Mouse (Mus musculus): ENCODE data around the gene Myt1l.

The Myt1l gene

GRCm38 (mm10) chr12:29528031-29528771 lies at the start of gene Myt1l:
Gene Myt1l, plus strand, starts transcription at chr12:29528384.
- no peak for DNase-seq (ENCODE audit: low spot score)

DNA sequence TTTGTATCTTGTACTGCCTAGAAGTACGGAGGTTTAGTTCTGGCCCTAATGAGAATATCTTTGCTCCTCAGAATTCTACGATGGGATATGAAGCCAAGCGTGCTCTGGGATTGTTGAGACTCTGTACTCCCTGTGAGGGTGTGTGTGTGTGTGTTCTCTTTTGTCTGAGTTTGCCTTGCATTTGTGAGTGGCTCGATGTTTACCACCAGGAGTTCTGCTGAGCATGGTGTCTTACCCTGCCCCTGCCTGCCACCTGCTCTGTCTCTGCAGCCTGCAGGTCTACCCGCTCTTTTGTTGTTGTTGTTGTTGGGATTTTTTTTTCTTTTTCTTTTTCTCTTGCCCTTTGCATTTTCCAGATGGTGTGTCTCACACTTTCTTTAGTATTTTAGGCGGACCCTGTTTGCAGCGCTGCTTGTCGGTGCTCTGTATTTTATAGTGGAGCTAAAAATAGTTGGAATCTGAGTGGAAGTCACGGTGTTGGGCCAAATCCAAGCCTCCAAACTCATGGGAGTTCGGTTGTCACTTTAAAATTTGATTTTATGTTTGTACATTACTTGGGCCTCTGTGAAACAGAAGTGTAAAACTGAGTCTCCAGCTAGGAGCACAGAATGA lies 41.7 kb upstream of the Myt1l start:
- no peak for DNase-seq (ENCODE audit: low spot score)

- DNase-seq (ENCODE audit: low spot score) = no peak
These were observed 1.9 kb upstream of the Myt1l start for GRCm38 (mm10) chr12:29526236-29526644.

GRCm38 (mm10) chr12:29527048-29527761 lies 979 bp upstream of the Myt1l start:
- DNase-seq (ENCODE audit: low spot score) = no peak

DNA sequence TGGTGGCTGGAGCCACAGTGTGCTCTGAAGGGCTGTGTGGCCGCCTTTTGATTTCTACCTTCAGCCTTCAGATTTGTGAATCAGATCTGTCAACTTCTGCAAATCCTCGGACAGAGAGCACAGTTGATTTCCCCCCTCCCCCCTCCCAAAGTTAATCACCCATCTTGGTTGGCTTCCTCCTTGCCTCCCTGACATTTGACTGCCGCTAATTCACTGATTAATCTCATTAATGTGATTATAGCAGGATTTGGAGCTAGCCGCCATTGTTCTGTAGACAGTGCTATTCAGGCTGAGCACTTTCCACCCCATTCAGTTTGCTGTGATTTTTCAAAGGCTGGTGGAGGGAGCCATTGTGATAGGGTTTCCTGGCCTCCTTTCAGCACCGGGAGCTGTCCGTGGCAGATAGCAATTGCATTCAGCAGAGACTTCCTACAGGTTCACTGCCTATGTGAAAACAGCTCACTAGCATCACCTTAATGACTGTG lies 2.1 kb downstream of the Myt1l start:
- no peak for DNase-seq (ENCODE audit: low spot score)

DNA sequence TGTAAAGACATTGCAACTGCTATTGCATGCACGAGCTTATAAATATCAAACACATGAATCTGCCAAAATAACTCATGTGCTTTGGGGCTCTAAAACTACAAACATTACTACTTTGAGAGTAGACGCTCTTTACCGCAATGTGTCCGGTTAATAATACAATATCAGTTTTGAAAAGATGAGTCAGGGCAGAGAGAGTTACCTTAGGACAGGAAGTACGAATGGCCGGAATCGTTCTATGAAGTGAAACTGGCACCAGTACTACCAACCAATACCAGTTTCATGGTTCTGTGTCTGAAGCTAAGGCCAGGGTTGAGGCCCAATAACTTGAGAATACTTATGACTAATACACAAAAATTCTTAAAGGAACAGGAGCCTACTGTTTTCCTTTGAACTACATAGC lies 2.6 kb downstream of the Myt1l start:
- no peak for DNase-seq (ENCODE audit: low spot score)

DNA sequence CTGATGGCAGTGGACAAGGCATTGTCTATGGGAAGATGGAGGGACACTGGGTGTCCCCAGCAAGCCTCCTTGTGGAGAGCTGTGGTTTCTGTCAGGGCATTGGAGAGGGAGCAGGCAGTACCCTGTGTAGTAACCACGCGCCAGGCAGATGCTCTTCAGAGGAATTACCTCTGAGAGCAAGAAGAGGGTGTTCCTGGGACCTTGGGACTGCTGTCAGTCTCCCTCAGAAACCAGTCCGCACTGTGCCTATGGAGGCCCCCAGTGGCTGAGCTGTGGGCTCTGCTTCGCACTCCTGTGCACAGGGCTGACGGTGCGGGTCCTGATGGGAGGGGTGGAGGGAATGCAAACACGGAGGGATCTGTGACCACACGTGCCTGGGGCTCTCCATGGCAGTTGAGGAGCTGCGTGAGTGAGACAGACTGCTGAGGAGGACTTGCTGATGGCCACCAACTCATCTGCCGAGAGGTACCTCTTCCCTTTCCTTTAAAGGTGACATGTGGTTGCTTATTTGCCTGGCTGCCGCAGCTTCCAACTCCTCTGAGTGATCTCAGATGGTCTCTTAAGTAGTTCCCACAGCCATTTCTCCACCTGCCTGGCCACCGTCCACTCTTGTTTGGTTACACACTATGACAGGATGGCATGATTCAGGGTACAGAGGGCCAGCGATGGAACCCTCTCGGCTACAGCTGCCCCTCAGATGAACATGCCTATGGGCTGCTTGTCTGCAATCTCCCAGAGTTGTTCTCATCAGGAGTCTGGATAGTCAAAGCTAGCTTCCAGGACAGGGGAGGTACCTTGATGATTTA lies 5.1 kb downstream of the Myt1l start:
- no peak for DNase-seq (ENCODE audit: low spot score)

- no peak for DNase-seq (ENCODE audit: low spot score)
These were observed 6.1 kb downstream of the Myt1l start for GRCm38 (mm10) chr12:29534326-29534725.

- no peak for DNase-seq (ENCODE audit: low spot score)
These were observed 6.6 kb downstream of the Myt1l start for GRCm38 (mm10) chr12:29534761-29535300.

DNA sequence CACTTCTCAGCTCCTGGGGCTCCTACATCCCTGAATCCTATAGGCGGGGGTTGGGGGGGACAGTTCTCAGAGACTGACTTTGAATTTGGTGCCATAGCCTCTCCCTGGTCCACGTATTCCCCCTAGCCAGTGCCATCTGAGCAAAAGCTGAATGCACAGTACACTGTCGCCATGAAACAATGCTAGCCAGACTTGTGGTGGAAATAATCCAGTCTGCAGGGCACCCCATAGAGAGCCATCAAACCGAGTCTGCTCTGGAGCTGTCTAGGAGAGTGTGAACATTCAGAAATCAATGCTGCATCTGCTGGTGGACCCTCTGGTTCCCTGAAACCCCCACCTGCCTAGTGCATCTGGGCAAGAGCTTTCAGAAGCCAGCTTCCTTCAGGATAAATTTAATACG lies 9.7 kb downstream of the Myt1l start:
- DNase-seq (ENCODE audit: low spot score) = no peak

DNA sequence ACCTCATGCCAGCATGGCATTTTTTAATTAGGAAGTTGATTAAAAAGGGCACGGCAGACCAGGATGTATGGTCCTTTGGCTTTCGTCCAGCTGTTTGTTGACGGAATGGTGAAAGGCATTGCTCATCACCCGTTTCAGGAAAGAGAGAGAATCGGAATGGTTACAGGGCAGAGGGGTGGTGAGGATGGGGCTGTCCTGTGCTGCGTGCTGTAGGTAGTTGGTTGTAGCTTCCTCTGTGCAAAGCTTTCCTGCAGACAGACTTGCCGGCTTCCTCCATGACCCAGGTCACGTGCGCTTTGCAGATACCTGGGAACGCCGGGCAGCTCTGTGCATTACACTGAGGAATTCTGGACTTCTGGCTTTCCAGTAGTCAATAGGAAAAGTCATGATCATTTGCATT lies 10.3 kb downstream of the Myt1l start:
- no peak for DNase-seq (ENCODE audit: low spot score)

DNA sequence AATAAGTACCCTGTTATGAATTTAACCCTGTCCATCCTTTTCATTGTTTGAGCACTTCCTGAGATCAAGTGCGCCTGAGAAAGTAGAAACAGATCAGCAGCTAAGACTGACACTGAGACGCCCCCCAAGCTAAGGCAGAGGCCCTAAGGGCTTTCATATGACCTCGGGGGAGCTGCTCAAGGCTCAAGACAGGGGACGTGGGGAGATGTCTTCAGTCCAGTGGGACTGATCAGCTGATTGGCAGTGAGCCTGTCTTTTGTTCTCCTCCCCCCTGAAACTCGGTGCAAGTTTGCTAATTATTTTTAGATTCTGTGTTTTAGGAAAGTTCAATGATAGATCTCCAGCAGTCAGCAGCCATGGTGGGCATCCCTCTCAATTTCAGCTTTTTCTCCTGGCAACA lies 10.9 kb downstream of the Myt1l start:
- DNase-seq (ENCODE audit: low spot score) = no peak

GRCm38 (mm10) chr12:29540741-29541140 lies 12.6 kb downstream of the Myt1l start:
- DNase-seq (ENCODE audit: low spot score) = no peak

GRCm38 (mm10) chr12:29546073-29546472 lies 17.9 kb downstream of the Myt1l start:
- no peak for DNase-seq (ENCODE audit: low spot score)

DNA sequence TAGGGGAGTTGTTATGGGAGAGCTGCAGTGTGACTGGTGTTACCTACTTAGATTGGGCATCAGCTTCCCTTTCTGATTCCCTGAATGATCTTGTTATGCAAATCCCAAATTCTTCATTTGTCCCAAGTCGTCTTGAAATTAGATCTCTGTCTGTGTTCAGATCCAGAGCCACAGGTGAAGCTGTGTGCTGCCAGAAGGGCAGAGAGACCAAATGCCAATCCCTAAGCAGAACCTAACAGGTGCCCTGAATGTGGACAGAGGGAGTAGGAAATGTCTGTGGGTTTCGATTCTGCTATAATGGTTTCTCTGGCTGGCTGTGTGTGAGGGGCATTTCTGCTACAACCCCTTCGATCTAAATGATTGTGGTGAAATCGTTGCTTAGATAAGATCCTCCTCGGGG lies 18.9 kb downstream of the Myt1l start:
- no peak for DNase-seq (ENCODE audit: low spot score)

GRCm38 (mm10) chr12:29547755-29548154 lies 19.6 kb downstream of the Myt1l start:
- no peak for DNase-seq (ENCODE audit: low spot score)

- DNase-seq (ENCODE audit: low spot score) = no peak
These were observed 25.0 kb downstream of the Myt1l start for GRCm38 (mm10) chr12:29553138-29553537.

DNA sequence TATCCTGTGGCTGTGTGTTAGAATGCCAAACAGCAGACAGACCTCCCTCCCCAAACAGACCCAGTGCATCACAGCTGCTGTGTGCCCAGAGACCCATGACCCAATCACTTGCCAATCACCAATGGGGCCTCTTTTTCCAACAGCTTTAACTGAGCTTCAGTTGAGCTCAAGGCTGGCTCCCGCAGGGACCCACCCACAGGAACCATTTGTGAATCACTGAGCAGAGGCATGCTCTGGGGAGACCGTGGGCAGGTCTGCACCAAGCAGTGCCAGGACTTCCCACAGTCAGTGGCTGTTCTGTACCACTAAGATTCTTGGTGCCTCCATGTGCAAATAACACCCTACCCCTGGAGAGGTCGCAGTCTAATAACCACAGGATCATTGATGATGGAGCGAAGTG lies 27.5 kb downstream of the Myt1l start:
- no peak for DNase-seq (ENCODE audit: low spot score)

GRCm38 (mm10) chr12:29556408-29556807 lies 28.2 kb downstream of the Myt1l start:
- DNase-seq (ENCODE audit: low spot score) = no peak

- no peak for DNase-seq (ENCODE audit: low spot score)
These were observed 28.7 kb downstream of the Myt1l start for GRCm38 (mm10) chr12:29556901-29557300.

DNA sequence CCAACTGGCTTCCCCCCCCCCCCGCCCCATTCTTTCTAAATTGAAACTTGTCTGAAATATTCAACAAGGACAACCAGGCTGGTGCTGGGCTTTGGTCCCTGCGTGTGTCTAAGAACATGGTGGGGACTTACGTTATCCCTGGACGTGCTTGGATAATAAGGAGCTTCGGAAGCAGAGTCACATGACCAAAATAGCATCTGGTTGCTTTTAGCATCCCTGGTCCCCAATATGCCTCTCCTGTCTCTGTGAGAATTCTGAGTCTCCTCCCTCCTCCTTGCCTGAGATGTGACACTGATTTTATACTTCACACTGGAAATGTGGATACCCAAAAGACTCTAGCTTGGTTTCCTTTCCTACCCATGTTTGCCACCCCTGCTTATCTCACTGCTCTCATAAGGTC lies 31.6 kb downstream of the Myt1l start:
- no peak for DNase-seq (ENCODE audit: low spot score)

GRCm38 (mm10) chr12:29561222-29561621 lies 33.0 kb downstream of the Myt1l start:
- no peak for DNase-seq (ENCODE audit: low spot score)

Data from spleen, adult 12 weeks (tissue).